Mouse (Mus musculus) liver, adult 2 months (tissue): ENCODE results near the gene Rarb.

Source experiments
- CTCF ChIP-seq: fragments of 200-500 bp; IDR thresholded peaks from 2 replicates; pipeline ENCODE4 v1.5.1; 2011; ENCODE audit warnings: low read depth, low read length, control low read depth
- POLR2A ChIP-seq: fragments of 200-500 bp; IDR thresholded peaks from 2 replicates; pipeline ENCODE4 v1.6.1; 2011; ENCODE audit warnings: low read length, control low read depth; ENCODE audit not compliant: insufficient read depth; ENCODE audit errors: extremely low read depth

- TF ChIP-seq CTCF (no peak), POLR2A (no peak)
These were observed 12.8 kb downstream of the Rarb start for GRCm38 (mm10) chr14:16806155-16806554.
